Mouse (Mus musculus) heart, embryonic 13.5 days (tissue): ENCODE results near the gene Pqlc2. TPM values are rescaled to one million over a fixed set of nuclear protein-coding genes. Genes with fewer than 3 reads are reported as not detected.

Experiments
- ATAC-seq: fragments of 200-750 bp; cut with Nextera tagmentation; 2 replicates; pipeline ENCODE4 v1.8.0; 2017; ENCODE audit warnings: moderate TSS enrichment; ENCODE audit not compliant: insufficient number of reproducible peaks, low FRiP score, low TSS enrichment; ENCODE audit errors: extremely low read depth
- H3K27ac ChIP-seq: fragments of 300-500 bp; sonication (generic); replicated peaks from 2 replicates; pipeline ENCODE4 v1.5.1; 2015; ENCODE audit warnings: moderate library complexity, mild to moderate bottlenecking, inconsistent platforms
- H3K27me3 ChIP-seq: fragments of 300-500 bp; sonication (generic); replicated peaks from 2 replicates; pipeline ENCODE4 v1.6.1; 2015; ENCODE audit warnings: mild to moderate bottlenecking, inconsistent platforms
- H3K36me3 ChIP-seq: fragments of 300-500 bp; sonication (generic); 2 replicates; pipeline ENCODE4 v1.6.1; 2015; ENCODE audit warnings: mild to moderate bottlenecking, inconsistent platforms
- H3K4me1 ChIP-seq: fragments of 300-500 bp; sonication (generic); 2 replicates; pipeline ENCODE4 v1.6.1; 2015; ENCODE audit warnings: inconsistent platforms
- H3K4me2 ChIP-seq: fragments of 300-500 bp; sonication (generic); 2 replicates; pipeline ENCODE4 v1.6.1; 2015; ENCODE audit warnings: inconsistent platforms, mild to moderate bottlenecking, moderate library complexity
- H3K4me3 ChIP-seq: fragments of 300-500 bp; sonication (generic); 2 replicates; pipeline ENCODE4 v1.5.1; 2015; ENCODE audit warnings: moderate library complexity, mild to moderate bottlenecking, inconsistent platforms
- H3K9ac ChIP-seq: fragments of 300-500 bp; sonication (generic); 2 replicates; pipeline ENCODE4 v1.6.1; 2015; ENCODE audit warnings: inconsistent platforms, mild to moderate bottlenecking, moderate library complexity
- H3K9me3 ChIP-seq: fragments of 300-500 bp; sonication (generic); 2 replicates; pipeline ENCODE4 v1.6.1; 2016; ENCODE audit warnings: inconsistent platforms
- WGBS: fragments of 180-500 bp; shearing (Covaris S2); methylation state at CpG from one replicate; pipeline ENCODE4 v1.1.7; 2015; ENCODE audit warnings: mixed read lengths; 5-methylcytosine and 5-hydroxymethylcytosine counted together
- polyA plus RNA-seq: library from polyadenylated mRNA; unstranded; fragments of >200 nt; fragmentation: Nextera tagmentation; extraction: Ambion mirVana; gene quantifications from 2 replicates; pipeline ENCODE4 v1.2.1, GENCODE M21; 2015

The Pqlc2 gene
- polyA plus RNA-seq, 1 experiment from 2014 or later, result 8.8 TPM

DNA sequence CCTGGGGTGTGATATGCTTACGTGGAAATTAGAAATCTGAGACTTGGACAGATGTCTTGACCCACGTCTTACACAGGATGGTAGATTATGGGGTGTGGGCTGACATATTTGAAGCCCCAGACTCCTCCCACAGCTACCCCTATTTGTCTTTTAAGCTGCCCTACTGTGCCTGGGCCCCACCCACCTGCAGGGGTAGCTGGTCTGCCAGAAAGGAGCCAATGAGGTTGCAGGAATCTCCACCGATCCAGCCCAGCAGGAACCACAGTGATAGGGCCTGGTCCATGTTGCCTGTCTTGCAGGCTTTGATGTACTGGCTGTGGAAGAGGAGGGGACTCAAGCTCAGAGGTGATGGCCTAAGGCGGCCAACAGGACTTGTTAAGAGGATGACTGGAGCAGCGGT, 8.3 kb downstream of the Pqlc2 start:
- H3K27ac ChIP-seq, result no peak overlapping the region
- WGBS, result 55% methylated on average over 5 of the region's 5 CpGs
- H3K27me3 ChIP-seq, result no peaks in the 10 kb centered on the region
- H3K4me1 ChIP-seq, result no peaks in the 10 kb centered on the region
- peaks cover 56% of the 10 kb centered on the region for H3K36me3 ChIP-seq
- H3K4me2 ChIP-seq, result no peak overlapping the region
- H3K9me3 ChIP-seq, result no peaks in the 10 kb centered on the region
- H3K4me3 ChIP-seq, result no peak overlapping the region
- no peak overlapping the region for H3K9ac ChIP-seq
- ATAC-seq, result no peak

DNA sequence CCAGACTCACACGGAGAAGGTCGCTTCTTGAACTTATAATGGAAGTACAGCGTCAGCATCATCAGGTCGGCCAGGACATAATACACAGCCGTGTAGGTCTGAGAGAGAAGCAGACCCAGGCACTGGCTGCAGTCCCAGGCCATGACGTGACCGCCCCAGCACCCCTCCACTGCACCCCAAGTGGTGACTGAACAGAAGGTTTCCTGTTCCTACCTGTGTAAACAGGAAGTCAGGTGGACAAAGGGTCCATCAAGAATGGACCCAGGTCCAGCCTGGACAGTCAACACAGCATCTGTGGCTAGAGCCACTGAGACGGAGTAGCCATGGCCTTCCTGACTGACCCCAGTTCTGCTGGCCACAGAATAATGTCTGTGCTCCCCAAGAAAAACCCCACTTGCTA, 8.7 kb downstream of the Pqlc2 start:
- Histone ChIP-seq H3K4me1 (no peaks in the 10 kb centered on the region), H3K27me3 (no peaks in the 10 kb centered on the region), H3K9me3 (no peaks in the 10 kb centered on the region), H3K27ac (no peak overlapping the region), H3K4me3 (no peak overlapping the region), H3K36me3 (peaks cover 51% of the 10 kb centered on the region), H3K4me2 (no peak overlapping the region), H3K9ac (no peak overlapping the region)
- no peak for ATAC-seq
- 83% methylated on average over 8 of the region's 8 CpGs for WGBS

DNA sequence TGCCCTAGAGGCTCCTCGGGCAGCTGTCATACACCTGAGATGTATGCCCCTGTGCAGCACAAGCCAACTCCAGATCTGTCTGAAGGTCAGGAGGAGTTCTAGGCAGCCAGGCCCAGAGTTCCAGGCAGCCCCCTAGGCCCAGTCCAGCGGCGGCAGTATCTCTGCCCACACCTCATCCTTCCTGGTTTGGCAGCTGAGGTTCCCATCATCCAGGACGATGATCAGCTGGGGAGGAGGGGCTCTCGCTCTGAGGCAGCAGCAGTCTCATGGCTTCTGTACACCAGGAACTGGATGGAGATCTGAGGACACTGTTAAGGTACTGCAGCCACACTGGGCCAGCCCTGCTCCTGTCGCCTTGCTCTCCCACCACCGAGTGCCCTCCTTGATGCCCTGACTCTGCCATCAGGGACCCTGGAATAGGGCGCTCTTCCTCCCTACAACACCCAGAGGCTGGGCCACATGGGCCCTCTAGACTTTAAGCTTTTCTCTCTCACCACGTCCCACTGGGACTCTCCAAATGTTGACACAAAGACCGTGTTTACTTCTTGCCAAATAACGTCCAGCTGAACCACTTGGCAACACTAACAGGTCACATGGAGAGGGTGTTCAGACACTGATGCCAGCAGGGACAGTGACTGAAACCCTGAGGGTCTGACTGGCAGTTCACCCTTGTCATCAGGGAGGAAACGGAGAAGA, 11.7 kb downstream of the Pqlc2 start:
- Histone ChIP-seq H3K9ac (no peak overlapping the region), H3K27ac (no peak overlapping the region)

DNA sequence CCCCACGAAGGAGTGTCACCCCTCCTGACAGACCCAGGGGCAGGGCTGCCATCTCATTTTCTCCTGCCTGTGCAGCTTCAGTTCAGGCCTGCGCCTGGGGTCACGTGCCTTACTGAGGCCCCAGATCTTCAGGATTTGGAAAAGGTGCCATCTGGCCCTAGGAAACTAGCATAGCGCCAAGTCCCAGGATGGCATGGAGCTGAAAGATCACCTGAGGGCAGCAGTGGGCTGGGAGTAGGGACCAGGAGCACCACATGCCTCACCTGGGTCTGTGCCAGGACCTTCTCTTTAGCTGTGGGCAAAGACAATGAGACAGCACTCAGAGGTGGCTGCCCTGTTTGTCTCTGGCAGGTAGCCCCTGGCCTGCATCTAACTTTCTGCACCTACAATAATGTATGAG, 12.9 kb downstream of the Pqlc2 start:
- Histone ChIP-seq H3K27ac (no peak overlapping the region), H3K4me2 (no peak overlapping the region), H3K4me1 (no peaks in the 10 kb centered on the region), H3K27me3 (no peaks in the 10 kb centered on the region), H3K9ac (no peak overlapping the region), H3K4me3 (no peak overlapping the region), H3K36me3 (peaks cover 32% of the 10 kb centered on the region), H3K9me3 (no peaks in the 10 kb centered on the region)
- no peak for ATAC-seq
- 86% methylated on average over 4 of the region's 4 CpGs for WGBS

More for the DNA sequence above, 11.7 kb downstream of the Pqlc2 start:
- H3K27me3 ChIP-seq, result no peaks in the 10 kb centered on the region
- H3K4me3 ChIP-seq, result no peak overlapping the region
- no peaks in the 10 kb centered on the region for H3K9me3 ChIP-seq
- ATAC-seq, result no peak
- H3K36me3 ChIP-seq, result peaks cover 33% of the 10 kb centered on the region
- no peak overlapping the region for H3K4me2 ChIP-seq
- 75% methylated on average over 12 of the region's 12 CpGs for WGBS
- no peaks in the 10 kb centered on the region for H3K4me1 ChIP-seq

DNA sequence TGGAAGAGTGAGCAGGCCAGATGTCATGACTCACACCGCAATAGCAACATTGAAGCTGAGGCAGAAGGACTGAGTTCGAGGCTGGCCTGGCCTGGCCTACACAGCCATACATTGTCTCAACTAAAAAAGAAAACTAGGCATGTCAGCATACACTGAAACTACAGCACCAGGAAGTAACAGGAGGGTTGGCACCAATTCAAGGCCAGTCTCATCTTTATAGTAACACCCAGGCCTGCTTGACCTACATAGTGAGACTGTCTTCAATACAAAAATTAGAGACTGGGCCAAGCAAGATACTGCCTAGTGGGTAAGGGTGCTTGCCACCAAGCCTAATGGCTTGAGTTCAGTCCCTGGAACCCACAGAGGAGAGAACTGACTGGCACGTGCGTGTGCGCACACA, 18.5 kb downstream of the Pqlc2 start:
- Histone ChIP-seq H3K9me3 (no peaks in the 10 kb centered on the region), H3K4me2 (no peak overlapping the region), H3K27me3 (no peaks in the 10 kb centered on the region), H3K36me3 (peaks cover 56% of the 10 kb centered on the region), H3K27ac (no peak overlapping the region), H3K4me1 (peaks cover 5% of the 10 kb centered on the region), H3K4me3 (no peak overlapping the region), H3K9ac (no peak overlapping the region)
- ATAC-seq, result no peak
- WGBS, result 97% methylated on average over 5 of the region's 5 CpGs

DNA sequence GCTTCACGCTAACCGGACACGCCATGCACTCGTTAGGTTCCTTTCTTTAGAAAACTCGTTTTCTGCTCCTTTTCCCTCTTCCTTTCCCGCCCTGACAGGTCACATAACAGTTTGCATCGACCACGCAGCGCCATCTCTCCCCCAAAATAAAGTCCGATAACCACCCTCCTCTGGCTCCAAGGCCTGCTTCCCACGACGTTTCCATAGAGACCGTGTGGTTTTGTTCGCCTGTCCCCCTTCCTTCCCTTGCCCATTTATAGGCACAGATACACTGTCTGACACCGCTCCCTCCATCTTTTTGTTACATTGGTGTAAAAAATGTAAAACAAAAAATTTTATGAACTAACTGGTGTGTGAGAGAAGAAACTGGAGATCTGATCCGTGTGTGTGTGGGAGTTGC, 19.4 kb downstream of the Pqlc2 start:
- Histone ChIP-seq H3K27ac (no peak overlapping the region), H3K36me3 (peaks cover 62% of the 10 kb centered on the region), H3K4me1 (peaks cover 12% of the 10 kb centered on the region), H3K27me3 (no peaks in the 10 kb centered on the region), H3K4me2 (no peak overlapping the region), H3K9me3 (no peaks in the 10 kb centered on the region), H3K4me3 (no peak overlapping the region), H3K9ac (no peak overlapping the region)
- no peak for ATAC-seq
- WGBS, result 86% methylated on average over 16 of the region's 16 CpGs

DNA sequence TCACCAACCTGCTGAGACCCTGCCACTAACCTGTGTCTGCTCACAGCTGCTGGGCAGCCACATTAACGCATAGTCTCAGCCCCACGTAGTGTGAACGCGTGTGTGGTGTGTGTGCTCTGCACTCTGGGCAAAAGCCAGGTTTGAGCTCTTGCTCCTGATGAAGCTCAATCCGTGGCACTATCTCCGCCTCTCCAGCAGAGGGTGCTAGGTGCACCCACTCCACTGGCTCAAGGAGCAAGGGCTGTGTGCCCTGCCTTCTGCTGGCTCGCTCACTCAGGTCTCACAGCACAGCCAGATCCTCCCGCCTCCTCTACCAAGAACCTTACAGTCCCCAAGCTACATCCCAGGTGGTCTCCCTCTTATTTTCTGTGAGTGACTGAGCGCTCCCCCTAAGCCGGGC, 21.5 kb downstream of the Pqlc2 start:
- Histone ChIP-seq H3K4me2 (no peak overlapping the region), H3K27ac (no peak overlapping the region), H3K4me1 (peaks cover 21% of the 10 kb centered on the region), H3K9ac (no peak overlapping the region), H3K9me3 (no peaks in the 10 kb centered on the region), H3K27me3 (no peaks in the 10 kb centered on the region), H3K4me3 (no peak overlapping the region), H3K36me3 (peaks cover 83% of the 10 kb centered on the region)
- no peak for ATAC-seq
- WGBS, result 71% methylated on average over 10 of the region's 10 CpGs

DNA sequence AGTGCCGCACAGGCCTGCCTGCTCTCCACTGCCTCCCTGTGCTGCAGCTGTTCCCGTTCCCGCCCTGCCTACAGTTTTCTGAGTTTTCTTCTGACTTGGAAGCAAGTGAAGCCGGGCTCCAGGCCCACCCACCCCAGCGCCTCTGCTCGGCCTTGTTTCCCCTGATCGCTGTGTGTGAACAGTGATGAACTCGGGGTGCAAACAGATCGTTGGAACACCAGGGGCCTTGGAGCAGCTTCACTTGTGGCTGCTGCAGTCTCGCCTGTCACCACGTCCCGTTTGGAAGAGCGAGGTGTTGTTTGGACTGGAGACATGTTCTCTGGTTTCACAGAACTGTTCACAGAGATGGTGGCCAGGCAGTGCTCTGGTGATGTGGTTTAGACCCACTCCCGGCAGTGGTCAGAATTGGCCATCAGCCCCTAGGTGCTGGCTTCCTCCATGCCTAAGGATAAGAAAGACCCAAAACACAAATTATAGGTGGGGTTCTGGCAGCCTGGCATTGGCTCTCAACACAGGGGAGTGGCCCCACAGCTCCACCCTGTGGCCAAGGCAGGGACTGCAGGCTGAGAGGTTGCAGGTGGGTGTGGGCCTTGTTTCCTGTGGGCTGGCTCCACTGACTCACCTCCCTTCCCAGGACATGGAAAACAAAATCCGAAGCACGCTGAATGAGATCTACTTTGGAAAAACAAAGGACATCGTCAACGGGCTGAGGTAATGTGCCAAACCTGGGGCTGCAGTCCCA, 23.2 kb downstream of the Pqlc2 start:
- Histone ChIP-seq H3K9me3 (no peaks in the 10 kb centered on the region), H3K4me1 (peaks cover 33% of the 10 kb centered on the region), H3K4me2 (no peak overlapping the region), H3K4me3 (no peak overlapping the region), H3K36me3 (peaks cover 96% of the 10 kb centered on the region), H3K9ac (no peak overlapping the region), H3K27me3 (no peaks in the 10 kb centered on the region), H3K27ac (peak overlapping the region; percentile 36; the same call in 1 of the 2 replicates)
- no peak for ATAC-seq
- 69% methylated on average over 18 of the region's 18 CpGs for WGBS

DNA sequence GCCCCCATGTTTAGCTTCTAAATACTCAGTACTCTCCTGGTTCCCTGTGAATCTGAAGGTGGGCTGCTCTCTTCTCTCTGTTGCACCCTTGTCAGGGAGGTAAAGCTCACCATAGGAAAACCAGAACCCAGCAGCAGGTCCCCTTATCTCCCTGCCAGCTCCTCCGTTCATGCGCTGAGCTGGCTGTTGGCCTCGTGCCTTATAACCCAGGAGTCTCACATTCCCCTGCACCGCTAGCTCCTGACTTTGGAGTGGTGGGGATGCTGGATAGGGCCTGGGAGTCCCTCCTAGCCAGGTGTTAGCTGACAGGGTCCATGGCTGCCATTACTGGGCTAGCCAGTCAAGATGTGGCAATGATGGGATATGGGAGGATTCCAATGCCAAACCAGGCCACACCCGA, 24.3 kb downstream of the Pqlc2 start:
- Histone ChIP-seq H3K9me3 (no peaks in the 10 kb centered on the region), H3K27ac (peak overlapping the region; percentile 62), H3K4me1 (peaks cover 33% of the 10 kb centered on the region), H3K4me3 (no peak overlapping the region), H3K9ac (peak overlapping the region; percentile 50), H3K4me2 (no peak overlapping the region), H3K36me3 (peaks cover 97% of the 10 kb centered on the region), H3K27me3 (no peaks in the 10 kb centered on the region)
- 29% methylated on average over 5 of the region's 5 CpGs for WGBS
- no peak for ATAC-seq

DNA sequence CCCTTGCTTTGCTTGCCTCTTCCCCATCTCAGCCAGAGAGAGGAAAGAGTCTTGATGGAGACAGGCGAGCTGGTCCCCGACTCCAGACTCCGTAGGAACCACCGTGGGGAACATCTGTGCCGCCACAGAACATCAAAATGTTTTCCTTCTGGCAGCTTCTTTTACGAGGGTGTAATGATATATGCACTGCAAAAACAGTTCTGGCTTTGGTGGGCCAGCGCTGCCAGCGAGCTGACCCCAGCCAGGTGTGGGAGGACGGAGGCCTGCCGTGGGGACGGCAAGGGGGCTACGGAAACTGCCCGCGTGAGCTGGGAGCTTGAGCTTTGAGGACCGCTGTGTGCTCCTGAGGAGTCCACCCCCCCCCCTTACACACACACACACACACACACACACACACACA, 25.6 kb downstream of the Pqlc2 start:
- H3K36me3 ChIP-seq, result peaks cover 97% of the 10 kb centered on the region
- H3K4me1 ChIP-seq, result peaks cover 33% of the 10 kb centered on the region
- no peaks in the 10 kb centered on the region for H3K27me3 ChIP-seq
- no peak overlapping the region for H3K9ac ChIP-seq
- no peak for ATAC-seq
- no peak overlapping the region for H3K4me3 ChIP-seq
- H3K4me2 ChIP-seq, result no peak overlapping the region
- H3K27ac ChIP-seq, result no peak overlapping the region
- no peaks in the 10 kb centered on the region for H3K9me3 ChIP-seq
- WGBS, result 87% methylated on average over 13 of the region's 15 CpGs

DNA sequence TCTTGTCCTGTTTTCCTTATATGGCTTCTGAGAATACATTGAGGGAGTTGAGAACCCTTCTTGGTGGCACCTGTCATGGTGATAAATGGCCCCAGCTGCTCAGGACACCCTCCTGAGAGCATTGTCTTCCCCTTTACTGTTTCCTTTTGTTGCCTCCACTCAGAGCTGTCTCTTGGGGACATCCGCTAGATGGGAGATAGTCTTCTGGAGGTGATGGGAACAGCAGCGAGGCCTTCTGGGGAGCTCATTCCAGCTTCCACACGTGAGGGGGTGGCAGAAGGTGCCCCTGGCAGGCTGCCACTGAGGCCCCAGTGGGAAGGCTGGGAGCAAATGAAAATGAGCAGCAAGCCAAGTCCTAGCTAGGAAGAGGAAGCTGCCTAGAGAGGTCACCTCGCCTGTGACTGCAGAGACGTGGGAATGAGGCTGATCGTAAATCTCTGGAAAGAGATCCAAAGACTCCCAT, 27.5 kb downstream of the Pqlc2 start:
- Histone ChIP-seq H3K4me2 (no peak overlapping the region), H3K36me3 (peaks cover 85% of the 10 kb centered on the region), H3K27ac (peak overlapping the region; percentile 22), H3K4me3 (no peak overlapping the region), H3K9ac (no peak overlapping the region), H3K9me3 (no peaks in the 10 kb centered on the region), H3K27me3 (no peaks in the 10 kb centered on the region), H3K4me1 (peaks cover 33% of the 10 kb centered on the region)
- ATAC-seq, result no peak
- WGBS, result 57% methylated on average over 6 of the region's 6 CpGs
